In the genomic region with DNA sequence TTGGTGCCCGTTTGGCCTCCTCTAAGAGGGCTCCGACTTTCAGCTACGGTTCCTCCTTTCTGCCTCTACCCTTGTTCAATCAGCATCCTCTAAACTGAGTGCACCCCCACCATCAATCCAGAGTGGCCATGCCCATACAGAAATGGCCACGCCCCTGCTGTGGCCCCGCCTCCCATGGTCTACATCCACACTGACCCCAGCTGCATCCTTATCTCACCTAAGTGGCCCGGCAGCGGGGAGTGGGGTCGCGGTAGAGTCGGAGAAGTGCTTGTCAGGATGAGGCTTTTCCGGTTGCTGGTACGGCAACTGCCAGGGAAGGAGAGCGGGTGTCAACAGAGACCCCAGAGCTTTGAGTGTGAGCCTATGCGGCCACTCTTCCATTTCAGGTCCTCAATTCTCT, we compare ENCODE assay signal across 12 mouse cellular contexts. TPM values are rescaled to one million over a fixed set of nuclear protein-coding genes. Genes with fewer than 3 reads are reported as not detected.
A peak's percentile ranks its signal among the peaks of the same experiment; 100 is the strongest.
DNase-seq lines count a peak whose midpoint lies in the region; ATAC-seq and TF ChIP-seq lines count a peak whose summit lies in the region.
"Had no signal": no experiment of that assay in that cellular context is flagged by ENCODE, and none has a peak within 500 bp of the region (broad histone marks: within the 10 kb centered on the region; RNA-seq: fewer than 3 reads in every experiment).

No protein-coding gene starts in this region.

- H3K27ac ChIP-seq in kidney, embryonic 15.5 days = no peak overlapping the region
- H3K27ac ChIP-seq in embryonic facial prominence, embryonic 14.5 days (replicated peaks; ENCODE audit: low read depth, low read length) = no peak overlapping the region
- H3K27ac ChIP-seq in intestine, postnatal 0 days (ENCODE audit: low read depth, low read length) = no peak overlapping the region
- peak overlapping the region; percentile 96 for H3K27ac ChIP-seq in neural tube, embryonic 15.5 days (replicated peaks)

- no peak overlapping the region for H3K9ac ChIP-seq in kidney, embryonic 15.5 days
- no peak overlapping the region for H3K9ac ChIP-seq in embryonic facial prominence, embryonic 14.5 days (ENCODE audit: low read depth, low read length)
- no peak overlapping the region for H3K9ac ChIP-seq in intestine, postnatal 0 days (ENCODE audit: low read depth, low read length)
- H3K9ac ChIP-seq in neural tube, embryonic 15.5 days (replicated peaks) = peak overlapping the region; percentile 99

- peak overlapping the region; percentile 33; the same call in 1 of the 2 replicates for H3K4me2 ChIP-seq in kidney, embryonic 15.5 days
- H3K4me2 ChIP-seq in embryonic facial prominence, embryonic 14.5 days (ENCODE audit: low read depth, low read length) = peak overlapping the region; percentile 1; the same call in 1 of the 2 replicates
- no peak overlapping the region for H3K4me2 ChIP-seq in intestine, postnatal 0 days (replicated peaks; ENCODE audit: low read depth)
- peak overlapping the region; percentile 90 for H3K4me2 ChIP-seq in neural tube, embryonic 15.5 days

- H3K27me3 ChIP-seq in kidney, embryonic 15.5 days = peaks cover 92% of the 10 kb centered on the region
- H3K27me3 ChIP-seq in embryonic facial prominence, embryonic 14.5 days (replicated peaks; ENCODE audit: control insufficient read depth, insufficient read depth, low read length) = peaks cover 65% of the 10 kb centered on the region
- H3K27me3 ChIP-seq in intestine, postnatal 0 days (replicated peaks; ENCODE audit: control insufficient read depth, insufficient read depth, low read length) = peaks cover 66% of the 10 kb centered on the region
- H3K27me3 ChIP-seq in neural tube, embryonic 15.5 days (replicated peaks) = 0 out of 2 replicates have a peak, but pooled peaks cover 7% of the 10 kb centered on the region

- 0 out of 2 replicates have a peak, but pooled peaks have one; percentile 13 for ATAC-seq in kidney, embryonic 15.5 days (replicated peaks; ENCODE audit: low FRiP score)
- peak; percentile 24; the same call in 1 of the 2 replicates for ATAC-seq in embryonic facial prominence, embryonic 14.5 days (ENCODE audit: low read depth)
- peak; percentile 34; the same call in 1 of the 2 replicates for ATAC-seq in intestine, postnatal 0 days
- peak; percentile 34 for ATAC-seq in neural tube, embryonic 15.5 days (ENCODE audit: low FRiP score)
- ATAC-seq: activated CD4-positive, CD25-positive, alpha-beta regulatory T cell, adult 4 months had no signal

- TF ChIP-seq CTCF in intestine, postnatal 0 days (IDR thresholded peaks at IDR 0.05; ENCODE audit: low read depth) = no peak

- WGBS in kidney, embryonic 15.5 days = 4% methylated on average over 14 of the region's 14 CpGs
- WGBS in embryonic facial prominence, embryonic 14.5 days = 5% methylated on average over 14 of the region's 14 CpGs
- WGBS in intestine, postnatal 0 days = 8% methylated on average over 14 of the region's 14 CpGs
- WGBS in neural tube, embryonic 15.5 days = 5% methylated on average over 14 of the region's 14 CpGs

- H3K9me3 ChIP-seq in kidney, embryonic 15.5 days (replicated peaks) = no peaks in the 10 kb centered on the region
- H3K9me3 ChIP-seq in embryonic facial prominence, embryonic 14.5 days (ENCODE audit: control insufficient read depth, low read length) = 0 out of 2 replicates have a peak, but pooled peaks cover 5% of the 10 kb centered on the region
- H3K9me3 ChIP-seq in intestine, postnatal 0 days (ENCODE audit: control insufficient read depth) = no peaks in the 10 kb centered on the region
- no peaks in the 10 kb centered on the region for H3K9me3 ChIP-seq in neural tube, embryonic 15.5 days (replicated peaks)

- H3K4me3 ChIP-seq in kidney, embryonic 15.5 days (replicated peaks) = no peak overlapping the region
- H3K4me3 ChIP-seq in embryonic facial prominence, embryonic 14.5 days (ENCODE audit: low read depth, low read length) = peak overlapping the region; percentile 0; the same call in 1 of the 2 replicates
- H3K4me3 ChIP-seq in intestine, postnatal 0 days (ENCODE audit: low read depth, low read length) = no peak overlapping the region
- peak overlapping the region; percentile 85 for H3K4me3 ChIP-seq in neural tube, embryonic 15.5 days (replicated peaks)

- peaks cover 21% of the 10 kb centered on the region for H3K4me1 ChIP-seq in kidney, embryonic 15.5 days
- H3K4me1 ChIP-seq in embryonic facial prominence, embryonic 14.5 days (ENCODE audit: control insufficient read depth, insufficient read depth, low read length) = peaks cover 7% of the 10 kb centered on the region; the same call in 1 of the 2 replicates
- H3K4me1 ChIP-seq in intestine, postnatal 0 days (replicated peaks; ENCODE audit: control insufficient read depth, insufficient read depth, low read length) = no peaks in the 10 kb centered on the region
- peaks cover 34% of the 10 kb centered on the region for H3K4me1 ChIP-seq in neural tube, embryonic 15.5 days

- no peaks in the 10 kb centered on the region for H3K36me3 ChIP-seq in kidney, embryonic 15.5 days
- no peaks in the 10 kb centered on the region for H3K36me3 ChIP-seq in embryonic facial prominence, embryonic 14.5 days (ENCODE audit: control insufficient read depth, insufficient read depth, low read length)
- H3K36me3 ChIP-seq in intestine, postnatal 0 days (ENCODE audit: control insufficient read depth, insufficient read depth) = no peaks in the 10 kb centered on the region
- H3K36me3 ChIP-seq in neural tube, embryonic 15.5 days = peaks cover 17% of the 10 kb centered on the region

- no peak for DNase-seq in kidney, adult 18-20 months
- no peak for DNase-seq in embryonic facial prominence, embryonic 14.5 days (ENCODE audit: low spot score)
- no peak for DNase-seq in adrenal gland, postnatal 25 days
- DNase-seq in thymus, postnatal 25 days = no peak
- DNase-seq in kidney, postnatal 36 days = no peak

RNA-seq across cellular contexts. Expression of a gene that starts 1.7 kb away (rescaled TPM):
- polyA plus RNA-seq in kidney, embryonic 15.5 days (2015; fragmentation: Nextera tagmentation; extraction: Ambion mirVana) = 0.40 and 0.48 TPM in 2 replicates
- 3.4 and 3.6 TPM in 2 replicates for polyA plus RNA-seq in embryonic facial prominence, embryonic 14.5 days (2014; fragmentation: Nextera tagmentation; extraction: Ambion mirVana)
- polyA plus RNA-seq in intestine, postnatal 0 days (2015; fragmentation: Nextera tagmentation; extraction: Ambion mirVana) = 1.1 TPM in 2 replicates
- 60.7 and 74.7 TPM in 2 replicates for polyA plus RNA-seq in neural tube, embryonic 15.5 days (2015; fragmentation: Nextera tagmentation; extraction: Ambion mirVana)
- 1.3 and 3.0 TPM in 2 replicates for total RNA-seq in adrenal gland, postnatal 25 days (2021)
- polyA plus RNA-seq: C2C12 had no signal

RNA-seq across cellular contexts. Expression of a gene that starts 11.3 kb away (rescaled TPM):
- polyA plus RNA-seq in kidney, embryonic 15.5 days (2015; fragmentation: Nextera tagmentation; extraction: Ambion mirVana) = 0.45 and 0.49 TPM in 2 replicates
- 0.20 TPM in 1 of 2 replicates, not detected in the other for polyA plus RNA-seq in embryonic facial prominence, embryonic 14.5 days (2014; fragmentation: Nextera tagmentation; extraction: Ambion mirVana)
- polyA plus RNA-seq in intestine, postnatal 0 days (2015; fragmentation: Nextera tagmentation; extraction: Ambion mirVana) = 0.12 TPM in 2 replicates
- polyA plus RNA-seq in neural tube, embryonic 15.5 days (2015; fragmentation: Nextera tagmentation; extraction: Ambion mirVana) = 3.0 and 3.8 TPM in 2 replicates
- not detected in 2 replicates for total RNA-seq in adrenal gland, postnatal 25 days (2021)
- total RNA-seq: liver, adult 2 months had no signal
- polyA plus RNA-seq: activated CD4-positive, CD25-positive, alpha-beta regulatory T cell, adult 4 months; liver, adult 2 months had no signal

RNA-seq across cellular contexts. Expression of a gene that starts 27.1 kb away (rescaled TPM):
- polyA plus RNA-seq in kidney, embryonic 15.5 days (2015; fragmentation: Nextera tagmentation; extraction: Ambion mirVana) = 8.3 and 8.6 TPM in 2 replicates
- 10.1 and 11.5 TPM in 2 replicates for polyA plus RNA-seq in embryonic facial prominence, embryonic 14.5 days (2014; fragmentation: Nextera tagmentation; extraction: Ambion mirVana)
- 8.9 and 11.0 TPM in 2 replicates for polyA plus RNA-seq in intestine, postnatal 0 days (2015; fragmentation: Nextera tagmentation; extraction: Ambion mirVana)
- 5.2 and 7.3 TPM in 2 replicates for polyA plus RNA-seq in neural tube, embryonic 15.5 days (2015; fragmentation: Nextera tagmentation; extraction: Ambion mirVana)
- total RNA-seq in adrenal gland, postnatal 25 days (2021) = 13.6 and 14.6 TPM in 2 replicates

RNA-seq across cellular contexts. Expression of a gene that starts 33.7 kb away (rescaled TPM):
- not detected in 2 replicates for polyA plus RNA-seq in kidney, embryonic 15.5 days (2015; fragmentation: Nextera tagmentation; extraction: Ambion mirVana)
- not detected in 2 replicates for polyA plus RNA-seq in embryonic facial prominence, embryonic 14.5 days (2014; fragmentation: Nextera tagmentation; extraction: Ambion mirVana)
- 1.3 and 2.1 TPM in 2 replicates for polyA plus RNA-seq in intestine, postnatal 0 days (2015; fragmentation: Nextera tagmentation; extraction: Ambion mirVana)
- polyA plus RNA-seq in neural tube, embryonic 15.5 days (2015; fragmentation: Nextera tagmentation; extraction: Ambion mirVana) = not detected in 2 replicates
- 4.4 TPM in 1 of 2 replicates, not detected in the other for total RNA-seq in adrenal gland, postnatal 25 days (2021)
- total RNA-seq: liver, adult 2 months had no signal
- polyA plus RNA-seq: activated CD4-positive, CD25-positive, alpha-beta regulatory T cell, adult 4 months; C2C12; intestine, embryonic 14.5 days had no signal

RNA-seq across cellular contexts. Expression of a gene that starts 33.8 kb away (rescaled TPM):
- 3.4 and 7.2 TPM in 2 replicates for polyA plus RNA-seq in kidney, embryonic 15.5 days (2015; fragmentation: Nextera tagmentation; extraction: Ambion mirVana)
- 2.1 and 2.2 TPM in 2 replicates for polyA plus RNA-seq in embryonic facial prominence, embryonic 14.5 days (2014; fragmentation: Nextera tagmentation; extraction: Ambion mirVana)
- 0.56 and 0.63 TPM in 2 replicates for polyA plus RNA-seq in intestine, postnatal 0 days (2015; fragmentation: Nextera tagmentation; extraction: Ambion mirVana)
- 0.49 and 1.1 TPM in 2 replicates for polyA plus RNA-seq in neural tube, embryonic 15.5 days (2015; fragmentation: Nextera tagmentation; extraction: Ambion mirVana)
- total RNA-seq in adrenal gland, postnatal 25 days (2021) = 0.27 TPM in 1 of 2 replicates, not detected in the other

Comparison
In these comparisons a context has a peak if more than half of its experiments do, and no peak if none do; other contexts are left out.
1. H3K4me3 ChIP-seq: peak in embryonic facial prominence, embryonic 14.5 days (single experiment) and neural tube, embryonic 15.5 days (single experiment); none in kidney, embryonic 15.5 days (single experiment) and intestine, postnatal 0 days (single experiment).
2. RNA of a gene that starts 1.7 kb away (polyA plus RNA-seq): 60.7 to 74.7 TPM in neural tube, embryonic 15.5 days; 3.4 to 3.6 TPM in embryonic facial prominence, embryonic 14.5 days, 1.1 TPM in intestine, postnatal 0 days and 0.40 to 0.48 TPM in kidney, embryonic 15.5 days; every median in the first group is over 10 times any median in the second.
3. Peak in every context shown above with its lines, with median percentiles within 50 percentile points of each other: ATAC-seq.